Mouse (Mus musculus): Measurements from ENCODE around the gene Parp9. TPM values are rescaled to one million over a fixed set of nuclear protein-coding genes. Genes with fewer than 3 reads are reported as not detected.
"Not testable (repeated sequence)": the region's sequence is repeated elsewhere in the genome, so short reads cannot be mapped to it uniquely, and the experiment has no call there.

The Parp9 gene
- 3.9 and 4.2 TPM in 2 replicates for polyA plus RNA-seq (2014; fragmentation: Nextera tagmentation; extraction: Ambion mirVana)

GRCm38 (mm10) chr16:35938211-35939151 lies at the start of gene Parp9, which contains the start of gene Dtx3l:
Parp9 (plus strand) TSS chr16:35938470.
Dtx3l (minus strand) TSS chr16:35939151.
- no peak within 1 kb of the TSS for H3K27ac ChIP-seq (ENCODE audit: low read depth, low read length)
- 1% methylated on average over 52 of the region's 52 CpGs for WGBS
- H3K9ac ChIP-seq (ENCODE audit: low read length) = peak within 1 kb of the TSS; percentile 75
- peak; percentile 71 for DNase-seq (ENCODE audit: low spot score)
- no peaks in the 10 kb centered on the region for H3K36me3 ChIP-seq (ENCODE audit: control insufficient read depth, insufficient read depth, low read length)
- H3K27me3 ChIP-seq (ENCODE audit: control insufficient read depth, insufficient read depth, low read length) = no peaks in the 10 kb centered on the region; the same call in 1 of the 2 replicates
- no peaks in the 10 kb centered on the region; the same call in 1 of the 2 replicates for H3K4me1 ChIP-seq (replicated peaks; ENCODE audit: control insufficient read depth, insufficient read depth, low read length)
- peak; percentile 53 for ATAC-seq (replicated peaks; ENCODE audit: low FRiP score)
- no peaks in the 10 kb centered on the region for H3K9me3 ChIP-seq (ENCODE audit: control insufficient read depth, low read length)
- peak within 1 kb of the TSS; percentile 56 for H3K4me3 ChIP-seq (ENCODE audit: low read depth, low read length)
- H3K4me2 ChIP-seq (ENCODE audit: low read depth, low read length, severe bottlenecking) = peak within 1 kb of the TSS; percentile 86

GRCm38 (mm10) chr16:35888910-35889309 lies 49.4 kb upstream of the Parp9 start:
- Histone ChIP-seq H3K27me3 (ENCODE audit: control insufficient read depth, insufficient read depth, low read length) (no peaks in the 10 kb centered on the region), H3K36me3 (ENCODE audit: control insufficient read depth, insufficient read depth, low read length) (no peaks in the 10 kb centered on the region), H3K4me2 (ENCODE audit: low read depth, low read length, severe bottlenecking) (no peak overlapping the region), H3K4me1 (replicated peaks; ENCODE audit: control insufficient read depth, insufficient read depth, low read length) (no peaks in the 10 kb centered on the region), H3K9ac (ENCODE audit: low read length) (no peak overlapping the region), H3K4me3 (ENCODE audit: low read depth, low read length) (no peak overlapping the region), H3K9me3 (ENCODE audit: control insufficient read depth, low read length) (no peaks in the 10 kb centered on the region), H3K27ac (ENCODE audit: low read depth, low read length) (no peak overlapping the region)
- no peak for DNase-seq (ENCODE audit: low spot score)
- WGBS = 89% methylated on average over 5 of the region's 5 CpGs
- no peak for ATAC-seq (replicated peaks; ENCODE audit: low FRiP score)

GRCm38 (mm10) chr16:35890645-35891044 lies 47.6 kb upstream of the Parp9 start:
- Histone ChIP-seq H3K27ac (ENCODE audit: low read depth, low read length) (no peak overlapping the region), H3K4me2 (ENCODE audit: low read depth, low read length, severe bottlenecking) (no peak overlapping the region), H3K27me3 (ENCODE audit: control insufficient read depth, insufficient read depth, low read length) (no peaks in the 10 kb centered on the region), H3K9me3 (ENCODE audit: control insufficient read depth, low read length) (no peaks in the 10 kb centered on the region), H3K9ac (ENCODE audit: low read length) (no peak overlapping the region), H3K4me1 (replicated peaks; ENCODE audit: control insufficient read depth, insufficient read depth, low read length) (no peaks in the 10 kb centered on the region), H3K36me3 (ENCODE audit: control insufficient read depth, insufficient read depth, low read length) (no peaks in the 10 kb centered on the region), H3K4me3 (ENCODE audit: low read depth, low read length) (no peak overlapping the region)
- 82% methylated on average over 3 of the region's 3 CpGs for WGBS
- DNase-seq (ENCODE audit: low spot score) (no peak), ATAC-seq (replicated peaks; ENCODE audit: low FRiP score) (no peak)

GRCm38 (mm10) chr16:35891603-35892002 lies 46.7 kb upstream of the Parp9 start:
- DNase-seq (ENCODE audit: low spot score); ATAC-seq (replicated peaks; ENCODE audit: low FRiP score); H3K4me1 ChIP-seq (replicated peaks; ENCODE audit: control insufficient read depth, insufficient read depth, low read length); H3K27me3 ChIP-seq (ENCODE audit: control insufficient read depth, insufficient read depth, low read length); H3K9me3 ChIP-seq (ENCODE audit: control insufficient read depth, low read length); H3K4me2 ChIP-seq (ENCODE audit: low read depth, low read length, severe bottlenecking); H3K36me3 ChIP-seq (ENCODE audit: control insufficient read depth, insufficient read depth, low read length); H3K4me3 ChIP-seq (ENCODE audit: low read depth, low read length); H3K9ac ChIP-seq (ENCODE audit: low read length); H3K27ac ChIP-seq (ENCODE audit: low read depth, low read length): not testable (repeated sequence)
- WGBS = 80% methylated on average over 5 of the region's 5 CpGs

- H3K4me1 ChIP-seq (replicated peaks; ENCODE audit: control insufficient read depth, insufficient read depth, low read length) = no peaks in the 10 kb centered on the region
- 79% methylated on average over 6 of the region's 6 CpGs for WGBS
- no peaks in the 10 kb centered on the region for H3K36me3 ChIP-seq (ENCODE audit: control insufficient read depth, insufficient read depth, low read length)
- no peaks in the 10 kb centered on the region for H3K27me3 ChIP-seq (ENCODE audit: control insufficient read depth, insufficient read depth, low read length)
- H3K4me3 ChIP-seq (ENCODE audit: low read depth, low read length) = no peak overlapping the region
- DNase-seq (ENCODE audit: low spot score) (no peak), ATAC-seq (replicated peaks; ENCODE audit: low FRiP score) (no peak)
- no peak overlapping the region for H3K4me2 ChIP-seq (ENCODE audit: low read depth, low read length, severe bottlenecking)
- H3K27ac ChIP-seq (ENCODE audit: low read depth, low read length) = no peak overlapping the region
- H3K9me3 ChIP-seq (ENCODE audit: control insufficient read depth, low read length) = no peaks in the 10 kb centered on the region
- no peak overlapping the region for H3K9ac ChIP-seq (ENCODE audit: low read length)
These were observed 43.3 kb upstream of the Parp9 start for GRCm38 (mm10) chr16:35894997-35895396.

GRCm38 (mm10) chr16:35900541-35900940 lies 37.7 kb upstream of the Parp9 start:
- Histone ChIP-seq H3K4me3 (ENCODE audit: low read depth, low read length) (no peak overlapping the region), H3K9ac (ENCODE audit: low read length) (no peak overlapping the region), H3K27me3 (ENCODE audit: control insufficient read depth, insufficient read depth, low read length) (no peaks in the 10 kb centered on the region), H3K36me3 (ENCODE audit: control insufficient read depth, insufficient read depth, low read length) (no peaks in the 10 kb centered on the region), H3K4me2 (ENCODE audit: low read depth, low read length, severe bottlenecking) (no peak overlapping the region), H3K27ac (ENCODE audit: low read depth, low read length) (no peak overlapping the region), H3K4me1 (replicated peaks; ENCODE audit: control insufficient read depth, insufficient read depth, low read length) (no peaks in the 10 kb centered on the region), H3K9me3 (ENCODE audit: control insufficient read depth, low read length) (no peaks in the 10 kb centered on the region)
- DNase-seq (ENCODE audit: low spot score) (no peak), ATAC-seq (replicated peaks; ENCODE audit: low FRiP score) (no peak)
- WGBS = 92% methylated on average over 3 of the region's 3 CpGs

GRCm38 (mm10) chr16:35903014-35903640 lies 35.1 kb upstream of the Parp9 start:
- H3K9ac ChIP-seq (ENCODE audit: low read length) = no peak overlapping the region
- H3K27ac ChIP-seq (ENCODE audit: low read depth, low read length) = no peak overlapping the region
- no peak overlapping the region for H3K4me3 ChIP-seq (ENCODE audit: low read depth, low read length)
- ATAC-seq (replicated peaks; ENCODE audit: low FRiP score) = no peak
- DNase-seq (ENCODE audit: low spot score) = no peak
- WGBS = 86% methylated on average over 6 of the region's 6 CpGs
- H3K4me1 ChIP-seq (replicated peaks; ENCODE audit: control insufficient read depth, insufficient read depth, low read length) = no peaks in the 10 kb centered on the region
- no peaks in the 10 kb centered on the region for H3K9me3 ChIP-seq (ENCODE audit: control insufficient read depth, low read length)
- no peaks in the 10 kb centered on the region for H3K27me3 ChIP-seq (ENCODE audit: control insufficient read depth, insufficient read depth, low read length)
- H3K36me3 ChIP-seq (ENCODE audit: control insufficient read depth, insufficient read depth, low read length) = no peaks in the 10 kb centered on the region
- no peak overlapping the region for H3K4me2 ChIP-seq (ENCODE audit: low read depth, low read length, severe bottlenecking)

- Histone ChIP-seq H3K27me3 (ENCODE audit: control insufficient read depth, insufficient read depth, low read length) (no peaks in the 10 kb centered on the region), H3K4me1 (replicated peaks; ENCODE audit: control insufficient read depth, insufficient read depth, low read length) (no peaks in the 10 kb centered on the region), H3K9ac (ENCODE audit: low read length) (no peak overlapping the region), H3K36me3 (ENCODE audit: control insufficient read depth, insufficient read depth, low read length) (no peaks in the 10 kb centered on the region), H3K9me3 (ENCODE audit: control insufficient read depth, low read length) (no peaks in the 10 kb centered on the region), H3K4me3 (ENCODE audit: low read depth, low read length) (no peak overlapping the region), H3K4me2 (ENCODE audit: low read depth, low read length, severe bottlenecking) (no peak overlapping the region), H3K27ac (ENCODE audit: low read depth, low read length) (no peak overlapping the region)
- ATAC-seq (replicated peaks; ENCODE audit: low FRiP score) = no peak
- WGBS = 72% methylated on average over 4 of the region's 4 CpGs
- DNase-seq (ENCODE audit: low spot score) = no peak
These were observed 34.0 kb upstream of the Parp9 start for GRCm38 (mm10) chr16:35904121-35904736.
